Comparison of ENCODE assay signal across 24 mouse cellular contexts in the genomic region with DNA sequence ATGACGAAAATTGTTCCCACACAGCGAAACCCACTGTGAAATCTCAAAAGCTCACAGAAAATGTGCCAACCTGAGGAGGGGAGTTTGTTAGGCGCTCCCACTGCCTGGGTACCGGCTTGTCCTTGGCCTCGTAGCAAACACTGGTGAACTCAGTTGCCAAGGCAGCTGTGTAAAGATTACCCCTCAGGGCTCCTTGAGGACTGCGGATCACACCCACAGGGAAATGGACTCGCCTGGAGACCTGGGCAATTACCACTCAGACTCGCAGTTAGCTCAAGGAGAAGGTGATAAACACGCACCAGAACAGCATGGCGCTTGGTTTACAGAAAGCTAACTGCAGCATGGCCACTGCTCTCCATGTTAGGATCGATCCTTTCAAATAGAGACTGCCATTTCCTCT. TPM values are rescaled to one million over a fixed set of nuclear protein-coding genes. Genes with fewer than 3 reads are reported as not detected.
DNase-seq lines count a peak whose midpoint lies in the region; ATAC-seq and TF ChIP-seq lines count a peak whose summit lies in the region.
"Had no signal": no experiment of that assay in that cellular context is flagged by ENCODE, and none has a peak within 500 bp of the region (broad histone marks: within the 10 kb centered on the region; RNA-seq: fewer than 3 reads in every experiment).

No protein-coding gene starts in this region.

- H3K36me3 ChIP-seq in heart, embryonic 10.5 days: no peaks in the 10 kb centered on the region
- no peaks in the 10 kb centered on the region for H3K36me3 ChIP-seq in ES-E14 (ENCODE audit: control insufficient read depth, insufficient read depth, low read length, poor library complexity, severe bottlenecking)
- no peaks in the 10 kb centered on the region for H3K36me3 ChIP-seq in embryonic facial prominence, embryonic 15.5 days
- H3K36me3 ChIP-seq: hindbrain, embryonic 10.5 days; liver, embryonic 12.5 days; midbrain, embryonic 12.5 days; neural tube, embryonic 15.5 days; stomach, embryonic 15.5 days had no signal

- no peak overlapping the region for H3K4me2 ChIP-seq in embryonic facial prominence, embryonic 15.5 days (replicated peaks)
- H3K4me2 ChIP-seq: heart, embryonic 11.5 days; liver, embryonic 12.5 days; midbrain, embryonic 12.5 days; neural tube, embryonic 15.5 days; stomach, embryonic 15.5 days had no signal

- no peak overlapping the region for H3K27ac ChIP-seq in heart, embryonic 10.5 days
- no peak overlapping the region for H3K27ac ChIP-seq in ES-E14 (ENCODE audit: insufficient read depth, low read depth, low read length, poor library complexity, severe bottlenecking)
- no peak overlapping the region for H3K27ac ChIP-seq in embryonic facial prominence, embryonic 15.5 days (replicated peaks)
- H3K27ac ChIP-seq: hindbrain, embryonic 10.5 days; liver, embryonic 12.5 days; midbrain, embryonic 12.5 days; neural tube, embryonic 15.5 days; stomach, embryonic 15.5 days had no signal

- H3K27me3 ChIP-seq in heart, embryonic 10.5 days (ENCODE audit: insufficient read depth, poor library complexity, severe bottlenecking): peaks cover 10% of the 10 kb centered on the region; the same call in 1 of the 2 replicates
- no peaks in the 10 kb centered on the region for H3K27me3 ChIP-seq in embryonic facial prominence, embryonic 15.5 days
- H3K27me3 ChIP-seq: midbrain, embryonic 12.5 days; neural tube, embryonic 15.5 days; stomach, embryonic 15.5 days had no signal

- WGBS in heart, embryonic 10.5 days: 65% methylated on average over 11 of the region's 11 CpGs
- WGBS in embryonic facial prominence, embryonic 15.5 days: 64% methylated on average over 11 of the region's 11 CpGs

- H3K9me3 ChIP-seq in heart, embryonic 10.5 days: no peaks in the 10 kb centered on the region
- no peaks in the 10 kb centered on the region for H3K9me3 ChIP-seq in ES-E14 (ENCODE audit: control insufficient read depth, insufficient read depth, low read depth, low read length)
- no peaks in the 10 kb centered on the region for H3K9me3 ChIP-seq in embryonic facial prominence, embryonic 15.5 days (replicated peaks)
- H3K9me3 ChIP-seq: hindbrain, embryonic 10.5 days; liver, embryonic 12.5 days; midbrain, embryonic 12.5 days; neural tube, embryonic 15.5 days; stomach, embryonic 15.5 days had no signal

- H3K9ac ChIP-seq in ES-E14 (ENCODE audit: insufficient read depth, low read depth, low read length, poor library complexity, severe bottlenecking): no peak overlapping the region
- no peak overlapping the region for H3K9ac ChIP-seq in embryonic facial prominence, embryonic 15.5 days
- H3K9ac ChIP-seq: liver, embryonic 12.5 days; midbrain, embryonic 12.5 days; neural tube, embryonic 15.5 days; stomach, embryonic 15.5 days had no signal

- DNase-seq in adrenal gland, adult 2 months: peak; percentile 19
- no peak for DNase-seq in adrenal gland, adult 18-20 months (ENCODE audit: low spot score in 2 of 2)
- DNase-seq in heart, embryonic 10.5 days (ENCODE audit: low spot score): peak; percentile 50
- DNase-seq in heart, adult 8-10 months (ENCODE audit: low spot score): no peak
- peak; percentile 15 for DNase-seq in ES-E14 (ENCODE audit: low read depth, low spot score)
- no peak for DNase-seq in layer of hippocampus, adult 11-12 months (ENCODE audit: low spot score)
- DNase-seq in kidney, adult 8-10 months: no peak
- DNase-seq: adrenal gland, postnatal 10 days; cerebellum, adult 9-10 months; gastrocnemius, postnatal 36 days; kidney, adult 11 months; lung, adult 18-20 months; lung, postnatal 14 days; right cerebral cortex, adult 18-20 months; right cerebral cortex, postnatal 4 days had no signal

- in situ Hi-C loops in ES-E14 (cut with MboI; ENCODE audit: low sequenced_read_pairs in 2 of 2, unreplicated experiment in 2 of 2): no loop called here

- ATAC-seq in embryonic facial prominence, embryonic 15.5 days (ENCODE audit: insufficient number of reproducible peaks, low FRiP score, low TSS enrichment, low read depth): peak; percentile 54; the same call in 1 of the 2 replicates
- ATAC-seq: hindbrain, embryonic 16.5 days; liver, embryonic 12.5 days had no signal

- H3K4me1 ChIP-seq in heart, embryonic 10.5 days: no peaks in the 10 kb centered on the region
- peaks cover 6 to 8% of the 10 kb centered on the region in 2 experiments; a peak in 1 of 4 replicates for H3K4me1 ChIP-seq in ES-E14 (ENCODE audit: control insufficient read depth in 2 of 2, insufficient read depth in 2 of 2, low read length in 2 of 2, poor library complexity in 1 of 2)
- peaks cover 6% of the 10 kb centered on the region; the same call in 1 of the 2 replicates for H3K4me1 ChIP-seq in embryonic facial prominence, embryonic 15.5 days
- H3K4me1 ChIP-seq: hindbrain, embryonic 10.5 days; liver, embryonic 12.5 days; midbrain, embryonic 12.5 days; stomach, embryonic 15.5 days had no signal

- H3K4me3 ChIP-seq in heart, embryonic 10.5 days: no peak overlapping the region
- no peak overlapping the region for H3K4me3 ChIP-seq in ES-E14 (ENCODE audit: insufficient read depth in 1 of 2, low read depth in 1 of 2, low read length in 2 of 2, poor library complexity in 1 of 2, severe bottlenecking in 1 of 2)
- no peak overlapping the region for H3K4me3 ChIP-seq in embryonic facial prominence, embryonic 15.5 days (replicated peaks)
- H3K4me3 ChIP-seq: hindbrain, embryonic 10.5 days; liver, embryonic 12.5 days; midbrain, embryonic 12.5 days; neural tube, embryonic 15.5 days; stomach, embryonic 15.5 days had no signal

TF ChIP-seq in ES-E14, 5 proteins besides CTCF, POLR2A, EP300 and RAD21:
- TF ChIP-seq ZNF384 (IDR thresholded peaks at IDR 0.05; ENCODE audit: low read depth, low read length) (no peak), ZC3H11A (IDR thresholded peaks at IDR 0.05; ENCODE audit: borderline replicate concordance, low read depth, low read length) (no peak), CHD2 (IDR thresholded peaks at IDR 0.05; ENCODE audit: low read depth, low read length) (no peak), MAFK (IDR thresholded peaks at IDR 0.05; ENCODE audit: insufficient read depth, low read depth, low read length) (no peak), HCFC1 (IDR thresholded peaks at IDR 0.05; ENCODE audit: borderline replicate concordance, insufficient read depth, low read length) (no peak)

RNA-seq across cellular contexts. Expression of a gene that starts 8.0 kb away (rescaled TPM):
- 100 to 1,000 TPM in 1 of 2 experiments, 10 to 100 TPM in 1; 25.8 to 147 TPM for total RNA-seq in adrenal gland, adult 2 months (2021)
- 4.1 and 9.5 TPM in 2 replicates for polyA plus RNA-seq in adrenal gland, adult 2 months (2012; rRNA removed)
- total RNA-seq in adrenal gland, adult 18-20 months (2021): 10 to 100 TPM; 24.5 to 55.3 TPM
- 2.1 and 2.5 TPM in 2 replicates for polyA plus RNA-seq in heart, embryonic 10.5 days (2016; fragmentation: Nextera tagmentation; extraction: Ambion mirVana)
- total RNA-seq in heart, adult 8-10 months (2022): 1 to 10 TPM; 3.2 to 5.2 (median 4.3) TPM
- 0.31 TPM in 1 of 2 replicates, not detected in the other for total RNA-seq in ES-E14 (2012; rRNA removed)
- 13.3 and 19.4 TPM in 2 replicates for polyA plus RNA-seq in embryonic facial prominence, embryonic 15.5 days (2015; fragmentation: Nextera tagmentation; extraction: Ambion mirVana)
- total RNA-seq: common myeloid progenitor, adult 5-6 weeks had no signal

Comparison
In these comparisons a context has a peak if more than half of its experiments do, and no peak if none do; other contexts are left out.
1. DNase-seq: peak in adrenal gland, adult 2 months (single experiment), heart, embryonic 10.5 days (single experiment) and ES-E14 (single experiment); none in adrenal gland, adult 18-20 months (0 of 2), heart, adult 8-10 months (single experiment), layer of hippocampus, adult 11-12 months (single experiment) and kidney, adult 8-10 months (0 of 2).
2. RNA of a gene that starts 8.0 kb away (total RNA-seq): 25.8 to 147 TPM in adrenal gland, adult 2 months and 24.5 to 55.3 TPM in adrenal gland, adult 18-20 months; 3.2 to 5.2 TPM in heart, adult 8-10 months and 0.31 TPM in ES-E14; every median in the first group is over 4 times any median in the second.